Mouse (Mus musculus) myocyte (in vitro differentiated cells): ENCODE measurements around the gene Vwce. TPM values are rescaled to one million over a fixed set of nuclear protein-coding genes. Genes with fewer than 3 reads are reported as not detected.
A peak's percentile ranks its signal among the peaks of the same experiment; 100 is the strongest.

Experiments
- H3K27me3 ChIP-seq: one replicate; pipeline ENCODE4 v1.6.1; 2011; ENCODE audit not compliant: control insufficient read depth, insufficient read depth, insufficient read length
- H3K36me3 ChIP-seq: one replicate; pipeline ENCODE4 v1.6.1; 2011; ENCODE audit not compliant: control insufficient read depth, insufficient read depth
- H3K4me2 ChIP-seq: one replicate; pipeline ENCODE4 v1.6.1; 2011; ENCODE audit warnings: low read depth, control low read depth
- H3K4me3 ChIP-seq: one replicate; pipeline ENCODE4 v1.5.1; 2011; ENCODE audit warnings: mild to moderate bottlenecking, control low read depth, moderate library complexity
- H3K79me2 ChIP-seq: one replicate; pipeline ENCODE4 v1.6.1; 2011; ENCODE audit not compliant: control insufficient read depth, insufficient read depth
- H3ac ChIP-seq: one replicate; pipeline ENCODE4 v1.6.1; 2011; ENCODE audit not compliant: control insufficient read depth, insufficient read length
- CEBPB ChIP-seq: IDR thresholded peaks from 2 replicates; pipeline ENCODE4 v1.6.1; 2011; ENCODE audit warnings: mild to moderate bottlenecking, moderate library complexity; ENCODE audit not compliant: poor library complexity, insufficient read depth, severe bottlenecking
- E2F4 ChIP-seq: IDR thresholded peaks from one replicate; pipeline ENCODE4 v1.6.1; 2011; ENCODE audit warnings: mild to moderate bottlenecking, control low read depth, moderate library complexity; ENCODE audit not compliant: insufficient read depth
- MAX ChIP-seq: IDR thresholded peaks from one replicate; pipeline ENCODE4 v1.6.1; 2011; ENCODE audit warnings: low read depth, mild to moderate bottlenecking, control low read depth
- MYOD1 ChIP-seq, 3 experiments: IDR thresholded peaks; one replicate each; pipeline ENCODE4 v1.6.1; 2011; ENCODE audit warnings: control low read depth in 2 of 3, low read depth in 2 of 3, mild to moderate bottlenecking in 2 of 3, moderate library complexity in 1 of 3; ENCODE audit not compliant: insufficient read length in 2 of 3, control insufficient read depth in 1 of 3
- MYOG ChIP-seq, 3 experiments: IDR thresholded peaks; one replicate each; pipeline ENCODE4 v1.6.1; 2011; ENCODE audit warnings: control low read depth in 2 of 3, low read depth in 2 of 3, mild to moderate bottlenecking in 2 of 3; ENCODE audit not compliant: insufficient read length in 2 of 3, control insufficient read depth in 1 of 3, insufficient read depth in 1 of 3
- POLR2A ChIP-seq: IDR thresholded peaks from one replicate; pipeline ENCODE4 v1.6.1; 2011; ENCODE audit warnings: low read depth, mild to moderate bottlenecking, control low read depth, moderate library complexity; ENCODE audit not compliant: insufficient read length
- POLR2AphosphoS2 ChIP-seq: IDR thresholded peaks from one replicate; pipeline ENCODE4 v1.6.1; 2011; ENCODE audit warnings: low read depth, control low read depth; ENCODE audit not compliant: insufficient read length
- REST ChIP-seq: IDR thresholded peaks from one replicate; pipeline ENCODE4 v1.6.1; 2011; ENCODE audit warnings: mild to moderate bottlenecking, control low read depth, moderate library complexity; ENCODE audit not compliant: insufficient read depth, insufficient read length
- SRF ChIP-seq: IDR thresholded peaks from one replicate; pipeline ENCODE4 v1.6.1; 2011; ENCODE audit warnings: low read depth; ENCODE audit not compliant: control insufficient read depth, insufficient read length
- TCF12 ChIP-seq: IDR thresholded peaks from one replicate; pipeline ENCODE4 v1.6.1; 2011; ENCODE audit warnings: mild to moderate bottlenecking, control low read depth; ENCODE audit not compliant: poor library complexity, insufficient read depth, severe bottlenecking
- TCF3 ChIP-seq: IDR thresholded peaks from one replicate; pipeline ENCODE4 v1.6.1; 2011; ENCODE audit warnings: low read depth, control low read depth; ENCODE audit not compliant: insufficient read length
- USF1 ChIP-seq: IDR thresholded peaks from one replicate; pipeline ENCODE4 v1.6.1; 2011; ENCODE audit warnings: low read depth, mild to moderate bottlenecking, control low read depth, moderate library complexity
- polyA plus RNA-seq: library from polyadenylated mRNA; unstranded; fragments of >200 nt; fragmentation: generic; extraction: Trizol; gene quantifications from one replicate; pipeline ENCODE4 v1.2.1, GENCODE M21; 2012; ENCODE audit warnings: missing spikeins

The Vwce gene
- polyA plus RNA-seq, 1 experiment = 0.05 TPM

DNA sequence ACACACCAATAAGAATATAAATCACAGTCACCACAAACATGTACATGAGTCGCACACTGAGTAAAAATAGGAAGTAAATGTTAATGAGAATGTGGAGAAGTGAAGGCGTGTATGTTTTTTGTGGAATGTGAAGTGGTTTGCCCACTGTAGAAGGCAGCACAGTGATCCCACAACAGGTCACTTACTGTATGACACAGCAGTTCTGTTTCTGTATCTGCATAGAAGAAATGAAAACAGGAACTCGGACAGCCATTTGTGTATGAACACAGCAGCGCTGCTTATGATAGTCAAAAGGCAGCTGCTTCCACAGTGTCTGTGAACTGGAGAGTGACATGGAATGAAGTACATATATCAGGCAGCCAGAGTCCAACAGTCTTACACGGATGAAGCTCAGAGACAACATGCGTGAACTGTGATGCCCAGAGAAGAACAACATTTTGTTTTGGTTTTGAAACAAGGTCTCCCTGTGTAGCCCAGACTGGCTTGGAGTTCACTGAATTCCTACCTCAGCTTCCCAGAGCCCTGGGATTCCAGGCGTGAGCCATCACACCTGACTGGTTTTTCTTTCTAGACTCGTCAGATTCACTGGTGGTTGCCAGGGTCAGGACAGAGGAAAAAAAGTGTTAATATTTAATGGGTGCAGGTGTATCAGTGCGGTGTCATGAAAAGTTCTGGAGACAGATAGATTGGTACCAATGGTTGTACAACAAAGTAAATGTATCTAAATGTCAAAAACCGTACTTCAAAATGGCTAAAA lies 60.1 kb downstream of the Vwce start:
- Histone ChIP-seq H3K4me3 (no peak overlapping the region), H3K36me3 (no peaks in the 10 kb centered on the region), H3K4me2 (no peak overlapping the region), H3K79me2 (peaks cover 94% of the 10 kb centered on the region), H3ac (no peak overlapping the region), H3K27me3 (no peaks in the 10 kb centered on the region)
- TF ChIP-seq MAX = no peak
- no peak for TF ChIP-seq MYOD1 (IDR thresholded peaks at IDR 0.05; ENCODE audit: control insufficient read depth in 1 of 3, insufficient read length in 2 of 3, low read depth in 2 of 3)

DNA sequence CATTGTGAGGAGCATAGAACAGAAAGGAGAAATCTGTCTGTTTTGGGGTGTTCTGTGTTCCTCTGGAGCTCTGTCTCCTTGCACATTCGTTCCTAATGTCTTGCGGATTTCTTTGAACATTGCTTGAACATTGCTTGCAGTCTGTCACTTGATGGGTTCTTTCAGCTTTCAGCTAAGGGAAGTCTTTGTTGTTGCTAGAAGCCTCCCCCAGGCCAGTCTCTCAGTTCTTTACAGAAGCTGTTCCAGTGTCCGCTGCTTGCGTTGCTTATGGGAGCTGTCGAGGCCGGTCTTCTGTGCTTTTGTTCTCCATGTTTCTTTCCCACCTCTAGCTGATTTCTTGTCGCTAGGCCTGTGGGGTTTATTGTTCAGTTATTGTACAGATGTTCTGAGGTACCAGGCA lies 61.8 kb downstream of the Vwce start:
- peaks cover 98% of the 10 kb centered on the region for H3K79me2 ChIP-seq
- H3K27me3 ChIP-seq = no peaks in the 10 kb centered on the region
- H3K36me3 ChIP-seq = no peaks in the 10 kb centered on the region
- H3K4me3 ChIP-seq = no peak overlapping the region
- TF ChIP-seq MYOG (IDR thresholded peaks at IDR 0.05; ENCODE audit: control insufficient read depth in 1 of 3, insufficient read depth in 1 of 3, insufficient read length in 2 of 3, low read depth in 2 of 3) (no peak), POLR2AphosphoS2 (no peak), USF1 (no peak), MYOD1 (IDR thresholded peaks at IDR 0.05; ENCODE audit: control insufficient read depth in 1 of 3, insufficient read length in 2 of 3, low read depth in 2 of 3) (no peak), TCF3 (no peak), TCF12 (no peak), REST (no peak), MAX (no peak), E2F4 (no peak)
- no peak overlapping the region for H3K4me2 ChIP-seq
- H3ac ChIP-seq = no peak overlapping the region

DNA sequence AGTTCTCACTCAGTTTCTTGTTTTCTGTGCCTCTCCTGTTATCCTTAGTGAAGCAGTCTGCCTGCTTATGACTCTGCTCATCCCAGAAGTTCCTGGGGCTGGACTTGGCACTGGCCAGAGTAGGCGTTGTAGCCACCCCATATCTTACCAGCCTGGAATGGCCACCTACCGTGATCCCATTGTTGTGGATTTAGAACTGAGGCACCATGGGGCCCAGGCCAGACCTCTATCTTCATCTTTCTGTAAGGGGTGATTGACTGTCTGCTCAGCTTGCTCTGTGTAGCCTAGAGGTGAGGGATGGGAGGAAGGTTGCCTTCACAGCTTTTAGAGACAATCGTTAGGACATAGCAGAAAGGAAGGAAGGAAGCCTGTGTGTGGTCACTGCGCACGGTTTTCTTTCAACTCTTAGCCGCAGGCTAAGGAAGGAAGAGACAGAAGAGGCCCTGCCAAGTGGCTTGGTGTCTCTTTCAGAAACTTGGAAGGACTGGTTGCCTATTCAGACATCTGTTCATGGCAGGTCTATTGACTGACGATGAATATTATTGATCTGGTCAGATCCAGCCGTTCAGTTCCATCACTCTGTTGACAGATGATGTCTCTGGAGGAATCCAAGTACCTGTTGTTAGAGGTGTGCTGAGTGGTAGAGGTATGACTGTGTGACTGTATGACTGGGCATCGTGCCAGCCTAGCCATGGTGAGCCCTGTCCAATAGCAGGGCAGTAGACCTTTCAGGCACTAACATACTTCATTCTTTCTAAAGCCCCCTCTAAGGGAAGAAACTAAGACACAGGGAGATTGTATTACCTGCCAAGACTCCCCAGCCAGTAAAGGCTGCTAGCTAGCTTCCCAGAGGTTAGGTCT lies 64.3 kb downstream of the Vwce start:
- Histone ChIP-seq H3K79me2 (peaks cover 86% of the 10 kb centered on the region), H3ac (no peak overlapping the region)
- TF ChIP-seq SRF = no peak
- TF ChIP-seq REST = no peak
- no peak for TF ChIP-seq TCF12

DNA sequence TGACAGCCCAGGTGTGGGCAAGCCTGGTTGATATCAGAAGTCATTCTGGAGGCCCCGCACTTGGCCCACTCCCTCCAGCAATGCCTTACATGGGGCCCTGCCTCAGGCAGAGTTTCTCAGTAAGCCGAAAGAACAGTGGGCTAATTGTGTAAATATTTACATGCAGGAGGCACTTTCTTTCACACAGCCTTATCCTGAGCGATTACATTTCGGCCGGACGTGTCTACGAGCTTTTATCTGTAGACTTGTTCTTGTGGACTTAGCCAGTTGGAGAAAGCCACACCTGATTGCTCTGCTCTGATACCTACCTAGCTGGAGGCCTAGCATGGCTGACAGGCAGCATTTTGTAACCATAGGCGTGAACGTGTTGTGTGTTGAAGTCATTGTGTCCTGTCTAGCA lies 65.8 kb downstream of the Vwce start:
- Histone ChIP-seq H3K36me3 (no peaks in the 10 kb centered on the region), H3K4me2 (no peak overlapping the region), H3K27me3 (no peaks in the 10 kb centered on the region), H3ac (no peak overlapping the region), H3K79me2 (peaks cover 86% of the 10 kb centered on the region), H3K4me3 (no peak overlapping the region)
- TF ChIP-seq MYOD1 (IDR thresholded peaks at IDR 0.05; ENCODE audit: control insufficient read depth in 1 of 3, insufficient read length in 2 of 3, low read depth in 2 of 3) (no peak), TCF12 (no peak), TCF3 (no peak), MYOG (IDR thresholded peaks at IDR 0.05; ENCODE audit: control insufficient read depth in 1 of 3, insufficient read depth in 1 of 3, insufficient read length in 2 of 3, low read depth in 2 of 3) (no peak), POLR2A (no peak), POLR2AphosphoS2 (no peak), E2F4 (no peak), SRF (no peak), MAX (no peak), REST (no peak), CEBPB (no peak), USF1 (no peak)

More for the DNA sequence above, 64.3 kb downstream of the Vwce start:
- Histone ChIP-seq H3K4me2 (no peak overlapping the region), H3K27me3 (no peaks in the 10 kb centered on the region), H3K36me3 (no peaks in the 10 kb centered on the region), H3K4me3 (no peak overlapping the region)

DNA sequence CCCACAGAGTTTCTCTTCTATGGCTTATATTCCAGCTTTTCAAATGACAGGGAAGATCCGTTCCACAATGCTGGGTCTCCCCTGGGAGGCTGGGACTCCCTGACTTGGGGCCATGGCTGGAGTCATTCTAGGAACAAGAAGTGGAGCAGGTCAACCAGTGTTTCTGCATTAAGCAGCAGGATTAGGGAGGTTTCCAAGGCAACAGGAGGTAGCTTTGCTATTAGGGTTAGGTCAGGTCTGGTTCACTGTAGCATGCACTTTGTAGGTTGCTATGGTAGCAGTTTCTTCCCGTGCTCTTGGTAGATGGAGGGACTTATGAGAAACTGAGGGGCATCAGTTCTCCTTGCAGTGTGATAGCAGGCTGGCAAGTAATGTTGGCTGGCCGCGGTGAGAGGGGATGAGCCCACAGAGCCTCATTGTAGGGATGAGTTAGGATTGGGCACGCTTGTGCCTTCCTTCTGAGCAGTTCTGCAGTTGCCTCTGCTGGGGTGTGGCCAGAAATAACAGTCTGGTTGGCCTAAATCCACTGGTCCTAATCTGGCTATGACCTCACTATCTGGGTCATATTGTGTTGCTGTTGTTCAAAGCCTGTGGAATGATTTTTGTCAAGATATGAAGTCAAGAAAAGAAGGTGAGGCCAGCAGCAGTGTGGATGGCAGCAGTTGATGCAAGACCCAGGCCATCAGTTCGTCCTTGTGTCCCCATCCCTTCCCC lies 67.2 kb downstream of the Vwce start:
- Histone ChIP-seq H3K4me3 (no peak overlapping the region), H3K79me2 (peaks cover 82% of the 10 kb centered on the region), H3K36me3 (no peaks in the 10 kb centered on the region), H3K4me2 (peak overlapping the region; percentile 43), H3K27me3 (no peaks in the 10 kb centered on the region), H3ac (no peak overlapping the region)
- no peak for TF ChIP-seq POLR2A
- TF ChIP-seq CEBPB = peak; percentile 9; the same call in 1 of the 2 replicates
- TF ChIP-seq MYOD1 (IDR thresholded peaks at IDR 0.05; ENCODE audit: control insufficient read depth in 1 of 3, insufficient read length in 2 of 3, low read depth in 2 of 3) = peak in 1 of 3 experiments; percentile 39
